Mouse (Mus musculus) liver, adult 2 months (tissue): ENCODE measurements at regions not wholly inside any gene's neighbourhood (a gene's known extent, or its start where the extent isn't known, plus 50 kb on each side); places are given as distances from the start of the nearest gene placed in this dataset.

Experiments
- CTCF ChIP-seq: fragments of 200-500 bp; IDR thresholded peaks from 2 replicates; pipeline ENCODE4 v1.5.1; 2011; ENCODE audit warnings: low read depth, low read length, control low read depth
- POLR2A ChIP-seq: fragments of 200-500 bp; IDR thresholded peaks from 2 replicates; pipeline ENCODE4 v1.6.1; 2011; ENCODE audit warnings: low read length, control low read depth; ENCODE audit not compliant: insufficient read depth; ENCODE audit errors: extremely low read depth

DNA sequence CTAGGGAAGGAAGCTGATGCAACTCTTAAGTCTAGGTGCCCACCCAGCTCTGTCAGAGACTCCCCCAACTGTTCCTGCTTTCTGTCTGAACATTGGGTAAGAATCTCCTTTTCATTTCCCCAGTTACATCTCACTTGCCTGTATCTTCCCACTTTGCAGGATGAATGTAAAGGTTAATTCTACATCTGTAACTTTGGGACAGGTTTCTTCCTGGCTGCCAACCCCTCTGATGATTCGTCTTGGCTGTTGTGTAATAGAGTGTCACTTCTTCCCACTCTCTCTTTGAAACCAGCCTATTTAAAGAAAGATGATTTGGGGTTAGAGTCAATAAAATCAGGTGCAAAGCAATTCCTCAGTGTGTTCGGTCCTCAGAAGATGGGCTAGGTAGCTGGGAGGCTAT lies 698.2 kb upstream of the Kdm8 start:
- TF ChIP-seq POLR2A (no peak), CTCF (no peak)
